Mouse (Mus musculus): ENCODE measurements around the gene Qrich1.
A peak's percentile ranks its signal among the peaks of the same experiment; 100 is the strongest.

Qrich1 gene

DNA sequence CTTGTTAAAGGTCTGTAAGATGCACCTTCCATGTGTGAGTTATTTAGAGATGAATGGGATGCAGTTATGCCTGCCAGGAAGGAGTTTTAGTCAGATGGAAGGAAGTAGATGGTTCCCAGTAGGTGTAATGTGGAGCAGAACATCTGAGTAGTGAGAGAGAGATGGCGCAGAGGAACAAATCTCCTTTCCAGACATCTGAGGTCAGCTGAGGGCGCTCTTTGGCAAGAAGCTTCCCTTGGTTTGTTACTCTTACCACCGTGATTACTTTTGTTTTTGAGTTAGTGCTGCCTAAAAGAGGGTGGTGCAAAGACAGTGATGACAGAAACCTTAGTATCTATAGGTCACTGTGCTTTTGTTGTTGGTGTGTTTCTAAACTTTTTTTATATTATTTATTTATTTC lies 8.8 kb downstream of the Qrich1 start:
- H3K9me3 ChIP-seq (ENCODE audit: low read length): no peaks in the 10 kb centered on the region
- H3K27me3 ChIP-seq (ENCODE audit: insufficient read depth, low read length): no peaks in the 10 kb centered on the region
- H3K4me1 ChIP-seq (replicated peaks; ENCODE audit: low read depth, low read length): peaks cover 53% of the 10 kb centered on the region
- TF ChIP-seq CTCF (conservative IDR thresholded peaks at IDR 0.05; ENCODE audit: low read length): no peak
- peaks cover 79% of the 10 kb centered on the region for H3K36me3 ChIP-seq (ENCODE audit: insufficient read depth, low read length)
- no peak overlapping the region for H3K4me3 ChIP-seq (replicated peaks; ENCODE audit: low read length)

DNA sequence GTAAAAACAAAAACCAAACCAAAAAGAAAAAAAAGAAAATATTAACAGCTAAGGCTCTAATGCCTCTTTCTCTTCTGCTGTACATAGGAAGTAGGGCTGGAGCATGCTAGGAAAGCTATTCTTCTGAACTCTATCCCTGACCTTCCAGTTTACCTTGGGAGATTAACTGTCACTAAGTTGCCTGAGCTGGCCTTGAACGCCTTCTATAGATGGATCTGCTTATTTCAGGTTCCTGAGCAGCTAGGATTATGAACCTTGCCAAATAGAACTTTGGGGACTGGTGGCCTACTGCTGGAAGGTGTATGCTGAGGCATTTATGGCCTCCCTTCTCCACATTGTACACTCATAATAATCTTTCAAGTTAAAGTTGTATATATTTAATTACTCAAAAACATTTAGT lies 14.3 kb downstream of the Qrich1 start:
- H3K4me3 ChIP-seq (replicated peaks; ENCODE audit: low read length): no peak overlapping the region
- H3K4me1 ChIP-seq (replicated peaks; ENCODE audit: low read depth, low read length): peaks cover 28% of the 10 kb centered on the region
- no peaks in the 10 kb centered on the region for H3K27me3 ChIP-seq (ENCODE audit: insufficient read depth, low read length)
- no peaks in the 10 kb centered on the region for H3K9me3 ChIP-seq (ENCODE audit: low read length)
- TF ChIP-seq POU5F1 (IDR thresholded peaks at IDR 0.05; ENCODE audit: borderline replicate concordance, low read length) (no peak), NANOG (IDR thresholded peaks at IDR 0.05; ENCODE audit: borderline replicate concordance, low read length) (no peak), CTCF (conservative IDR thresholded peaks at IDR 0.05; ENCODE audit: low read length) (no peak)
- peaks cover 98% of the 10 kb centered on the region for H3K36me3 ChIP-seq (ENCODE audit: insufficient read depth, low read length)

DNA sequence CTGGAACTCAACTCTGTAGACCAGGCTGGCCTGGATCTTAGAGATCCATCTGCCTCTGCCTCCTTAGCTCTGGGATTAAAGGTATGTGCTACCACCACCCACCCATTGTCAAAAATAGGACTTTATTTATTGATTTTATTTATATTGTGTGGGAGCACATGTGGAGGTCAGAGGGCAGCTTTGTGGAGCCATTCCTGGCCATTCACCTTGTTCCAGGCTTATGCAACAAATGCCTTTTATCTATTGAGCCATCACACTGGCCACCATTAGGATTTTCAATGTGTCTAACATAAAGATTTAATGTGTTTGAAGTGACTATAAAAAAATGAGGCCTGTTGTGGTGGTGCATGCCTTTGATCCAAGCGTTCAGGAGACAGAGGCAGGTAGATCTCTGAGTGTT lies 14.9 kb downstream of the Qrich1 start:
- no peaks in the 10 kb centered on the region for H3K9me3 ChIP-seq (ENCODE audit: low read length)
- H3K4me3 ChIP-seq (replicated peaks; ENCODE audit: low read length): no peak overlapping the region
- peaks cover 26% of the 10 kb centered on the region for H3K4me1 ChIP-seq (replicated peaks; ENCODE audit: low read depth, low read length)
- H3K27me3 ChIP-seq (ENCODE audit: insufficient read depth, low read length): no peaks in the 10 kb centered on the region
- H3K36me3 ChIP-seq (ENCODE audit: insufficient read depth, low read length): peaks cover 98% of the 10 kb centered on the region
- TF ChIP-seq CTCF (conservative IDR thresholded peaks at IDR 0.05; ENCODE audit: low read length) (no peak), NANOG (IDR thresholded peaks at IDR 0.05; ENCODE audit: borderline replicate concordance, low read length) (no peak), POU5F1 (IDR thresholded peaks at IDR 0.05; ENCODE audit: borderline replicate concordance, low read length) (no peak)

DNA sequence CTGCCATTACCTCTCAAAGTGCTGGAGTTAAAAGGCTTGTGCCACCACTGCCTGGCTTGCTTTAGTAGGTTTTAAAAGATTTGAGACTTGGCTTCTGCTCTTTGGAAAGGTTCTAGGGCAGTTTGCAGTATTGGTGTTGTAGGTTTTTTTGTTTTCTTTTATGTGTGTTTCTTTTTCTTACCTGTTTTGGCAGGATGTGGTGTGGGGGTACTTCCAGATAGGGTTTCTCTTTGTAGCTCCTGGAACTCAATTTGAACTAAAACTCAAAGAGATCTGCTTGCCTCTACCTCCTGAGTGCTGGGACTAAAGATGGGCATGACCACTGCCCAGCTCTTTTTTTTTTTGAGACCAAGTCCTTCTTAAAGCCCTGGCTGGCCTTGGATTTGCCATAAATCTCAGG lies 24.2 kb downstream of the Qrich1 start:
- H3K9me3 ChIP-seq (ENCODE audit: low read length): no peaks in the 10 kb centered on the region
- TF ChIP-seq POU5F1 (IDR thresholded peaks at IDR 0.05; ENCODE audit: borderline replicate concordance, low read length): no peak
- TF ChIP-seq NANOG (IDR thresholded peaks at IDR 0.05; ENCODE audit: borderline replicate concordance, low read length): no peak
- no peak for TF ChIP-seq CTCF (conservative IDR thresholded peaks at IDR 0.05; ENCODE audit: low read length)
- peaks cover 26% of the 10 kb centered on the region for H3K4me1 ChIP-seq (replicated peaks; ENCODE audit: low read depth, low read length)
- H3K27me3 ChIP-seq (ENCODE audit: insufficient read depth, low read length): no peaks in the 10 kb centered on the region
- no peak overlapping the region for H3K4me3 ChIP-seq (replicated peaks; ENCODE audit: low read length)
- peaks cover 99% of the 10 kb centered on the region for H3K36me3 ChIP-seq (ENCODE audit: insufficient read depth, low read length)

DNA sequence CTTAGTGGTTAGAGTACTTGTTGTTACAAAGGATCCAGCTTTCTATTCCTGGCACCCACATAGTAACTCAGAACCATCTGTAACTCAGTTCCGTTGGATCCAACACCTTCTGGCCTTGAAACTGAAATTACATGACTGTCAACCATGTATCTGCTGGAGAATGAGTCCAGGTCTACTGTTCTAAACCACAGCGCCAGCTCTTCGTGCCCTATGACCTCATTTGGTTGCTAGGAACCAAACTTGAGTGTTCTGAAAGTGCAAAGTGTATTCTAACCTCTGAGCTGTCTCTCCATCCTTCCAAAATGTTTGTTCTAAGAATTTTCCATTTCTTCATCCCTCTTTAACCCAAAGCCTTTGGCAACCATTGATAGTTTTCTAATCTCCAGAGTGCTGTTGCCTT lies 29.4 kb downstream of the Qrich1 start:
- no peak for TF ChIP-seq POU5F1 (IDR thresholded peaks at IDR 0.05; ENCODE audit: borderline replicate concordance, low read length)
- TF ChIP-seq CTCF (conservative IDR thresholded peaks at IDR 0.05; ENCODE audit: low read length): no peak
- TF ChIP-seq NANOG (IDR thresholded peaks at IDR 0.05; ENCODE audit: borderline replicate concordance, low read length): no peak
- H3K4me3 ChIP-seq (replicated peaks; ENCODE audit: low read length): no peak overlapping the region
- H3K4me1 ChIP-seq (replicated peaks; ENCODE audit: low read depth, low read length): peaks cover 18% of the 10 kb centered on the region
- no peaks in the 10 kb centered on the region for H3K27me3 ChIP-seq (ENCODE audit: insufficient read depth, low read length)
- peaks cover 97% of the 10 kb centered on the region for H3K36me3 ChIP-seq (ENCODE audit: insufficient read depth, low read length)
- no peaks in the 10 kb centered on the region for H3K9me3 ChIP-seq (ENCODE audit: low read length)

DNA sequence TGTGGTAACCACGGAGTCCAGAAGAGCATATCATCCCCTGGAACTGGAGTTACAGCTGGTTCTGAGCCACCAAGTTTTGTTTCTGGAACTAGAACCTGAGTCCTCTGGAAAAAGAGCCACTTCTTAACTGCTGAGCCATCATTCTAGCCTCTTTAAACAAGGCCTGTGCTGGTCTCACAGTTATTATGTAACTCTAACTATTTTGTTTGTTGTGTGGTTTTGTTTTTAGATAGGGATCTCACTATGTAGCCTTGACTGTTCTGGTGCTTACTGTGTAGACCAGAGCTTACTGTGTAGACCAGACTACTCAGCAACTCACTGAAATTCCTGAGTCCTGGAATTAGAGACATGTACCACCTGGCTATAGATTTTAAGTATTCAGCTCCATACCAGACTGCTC lies 30.3 kb downstream of the Qrich1 start:
- H3K27me3 ChIP-seq (ENCODE audit: insufficient read depth, low read length): no peaks in the 10 kb centered on the region
- H3K9me3 ChIP-seq (ENCODE audit: low read length): no peaks in the 10 kb centered on the region
- peaks cover 97% of the 10 kb centered on the region for H3K36me3 ChIP-seq (ENCODE audit: insufficient read depth, low read length)
- H3K4me1 ChIP-seq (replicated peaks; ENCODE audit: low read depth, low read length): peaks cover 20% of the 10 kb centered on the region
- H3K4me3 ChIP-seq (replicated peaks; ENCODE audit: low read length): no peak overlapping the region
- TF ChIP-seq CTCF (conservative IDR thresholded peaks at IDR 0.05; ENCODE audit: low read length): no peak
- no peak for TF ChIP-seq POU5F1 (IDR thresholded peaks at IDR 0.05; ENCODE audit: borderline replicate concordance, low read length)

DNA sequence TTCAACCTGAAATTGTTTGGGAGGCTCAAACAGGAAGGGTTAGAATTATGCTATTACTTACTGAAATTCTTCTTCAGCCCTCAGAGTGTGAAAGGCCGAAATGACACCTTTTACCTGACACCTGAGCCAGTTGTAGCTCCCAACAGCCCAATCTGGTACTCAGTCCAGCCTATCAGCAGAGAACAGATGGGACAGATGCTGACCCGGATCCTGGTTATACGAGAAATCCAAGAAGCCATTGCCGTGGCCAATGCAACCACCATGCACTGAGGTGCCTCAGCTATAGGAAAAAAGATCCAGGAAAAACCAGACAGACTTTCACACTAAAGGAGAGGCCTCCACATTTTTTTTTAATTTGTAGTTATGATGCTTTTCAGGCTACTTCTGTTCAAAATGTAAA lies 42.6 kb downstream of the Qrich1 start:
- TF ChIP-seq CTCF (conservative IDR thresholded peaks at IDR 0.05; ENCODE audit: low read length) (no peak), POU5F1 (IDR thresholded peaks at IDR 0.05; ENCODE audit: borderline replicate concordance, low read length) (no peak), NANOG (IDR thresholded peaks at IDR 0.05; ENCODE audit: borderline replicate concordance, low read length) (no peak)
- Histone ChIP-seq H3K27me3 (ENCODE audit: insufficient read depth, low read length) (no peaks in the 10 kb centered on the region), H3K36me3 (ENCODE audit: insufficient read depth, low read length) (peaks cover 86% of the 10 kb centered on the region), H3K4me1 (replicated peaks; ENCODE audit: low read depth, low read length) (peaks cover 55% of the 10 kb centered on the region), H3K4me3 (replicated peaks; ENCODE audit: low read length) (no peak overlapping the region), H3K9me3 (ENCODE audit: low read length) (no peaks in the 10 kb centered on the region)

DNA sequence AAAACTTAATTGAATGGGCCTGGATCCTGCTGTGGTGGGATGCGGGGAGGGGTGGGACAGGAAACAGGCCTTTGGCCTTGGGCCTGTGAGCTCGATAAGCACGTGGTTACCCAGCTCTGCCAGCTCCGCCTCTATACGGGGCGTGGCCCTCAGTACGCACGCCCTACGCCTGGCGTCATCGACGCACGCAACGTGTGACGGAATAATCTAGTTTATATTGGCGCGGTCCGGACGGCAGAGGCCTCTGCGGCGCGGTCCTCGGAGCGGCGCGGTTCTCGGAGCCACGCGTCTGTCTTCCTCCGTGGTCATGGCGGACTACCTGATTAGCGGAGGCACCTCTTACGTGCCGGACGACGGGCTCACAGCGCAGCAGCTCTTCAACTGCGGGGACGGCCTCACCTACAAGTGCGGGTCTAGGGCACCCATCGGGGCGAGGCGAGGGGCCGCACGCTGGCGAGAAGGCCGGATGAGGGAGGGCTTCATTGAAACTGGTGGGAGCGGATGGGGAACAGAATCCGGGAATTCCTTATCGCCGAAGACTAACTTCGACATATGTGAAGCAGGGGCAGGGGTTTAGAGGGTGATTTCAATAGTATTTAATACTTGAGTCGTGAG lies 43.7 kb downstream of the Qrich1 start, which contains the start of gene Impdh2:
TSS of gene Impdh2 (plus strand) at position 60 of the 615 bp plus-strand sequence.
- H3K36me3 ChIP-seq (ENCODE audit: insufficient read depth, low read length): peaks cover 86% of the 10 kb centered on the region
- H3K4me3 ChIP-seq (replicated peaks; ENCODE audit: low read length): peak within 1 kb of the TSS; percentile 89
- no peak for TF ChIP-seq CTCF (conservative IDR thresholded peaks at IDR 0.05; ENCODE audit: low read length)

DNA sequence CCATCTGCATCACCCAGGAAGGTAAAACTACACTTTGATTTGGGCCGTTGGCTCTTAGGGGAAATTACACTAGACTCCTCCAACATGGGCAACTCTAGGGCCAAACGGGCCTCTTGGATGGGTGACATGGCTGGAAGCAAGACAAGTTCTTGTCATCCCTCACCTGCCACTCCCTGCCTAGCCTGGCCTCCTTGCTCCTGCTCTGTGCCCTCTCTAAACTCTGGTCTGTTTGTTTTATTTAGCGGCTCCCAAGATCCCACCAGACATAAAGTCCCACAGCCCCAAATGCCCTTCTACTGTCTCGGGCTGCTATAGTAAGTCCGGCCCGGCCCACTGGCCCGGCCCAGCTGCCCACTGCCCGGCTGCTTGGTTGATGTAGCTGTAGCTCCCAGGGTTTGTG lies 47.1 kb downstream of the Qrich1 start:
- 0 out of 2 replicates have a peak overlapping the region, but pooled peaks have one; percentile 29 for H3K4me3 ChIP-seq (replicated peaks; ENCODE audit: low read length)
- H3K4me1 ChIP-seq (replicated peaks; ENCODE audit: low read depth, low read length): peaks cover 77% of the 10 kb centered on the region
- H3K36me3 ChIP-seq (ENCODE audit: insufficient read depth, low read length): peaks cover 63% of the 10 kb centered on the region
- no peaks in the 10 kb centered on the region for H3K9me3 ChIP-seq (ENCODE audit: low read length)
- H3K27me3 ChIP-seq (ENCODE audit: insufficient read depth, low read length): no peaks in the 10 kb centered on the region
- TF ChIP-seq NANOG (IDR thresholded peaks at IDR 0.05; ENCODE audit: borderline replicate concordance, low read length) (no peak), CTCF (conservative IDR thresholded peaks at IDR 0.05; ENCODE audit: low read length) (no peak), POU5F1 (IDR thresholded peaks at IDR 0.05; ENCODE audit: borderline replicate concordance, low read length) (no peak)

More for the DNA sequence above, 43.7 kb downstream of the Qrich1 start, which contains the start of gene Impdh2:
- H3K27me3 ChIP-seq (ENCODE audit: insufficient read depth, low read length): no peaks in the 10 kb centered on the region
- no peaks in the 10 kb centered on the region for H3K9me3 ChIP-seq (ENCODE audit: low read length)
- H3K4me1 ChIP-seq (replicated peaks; ENCODE audit: low read depth, low read length): peaks cover 66% of the 10 kb centered on the region
